Mouse (Mus musculus): ENCODE data around the gene Gys1.
"Not testable (repeated sequence)": the region's sequence is repeated elsewhere in the genome, so short reads cannot be mapped to it uniquely, and the experiment has no call there.

The Gys1 gene

DNA sequence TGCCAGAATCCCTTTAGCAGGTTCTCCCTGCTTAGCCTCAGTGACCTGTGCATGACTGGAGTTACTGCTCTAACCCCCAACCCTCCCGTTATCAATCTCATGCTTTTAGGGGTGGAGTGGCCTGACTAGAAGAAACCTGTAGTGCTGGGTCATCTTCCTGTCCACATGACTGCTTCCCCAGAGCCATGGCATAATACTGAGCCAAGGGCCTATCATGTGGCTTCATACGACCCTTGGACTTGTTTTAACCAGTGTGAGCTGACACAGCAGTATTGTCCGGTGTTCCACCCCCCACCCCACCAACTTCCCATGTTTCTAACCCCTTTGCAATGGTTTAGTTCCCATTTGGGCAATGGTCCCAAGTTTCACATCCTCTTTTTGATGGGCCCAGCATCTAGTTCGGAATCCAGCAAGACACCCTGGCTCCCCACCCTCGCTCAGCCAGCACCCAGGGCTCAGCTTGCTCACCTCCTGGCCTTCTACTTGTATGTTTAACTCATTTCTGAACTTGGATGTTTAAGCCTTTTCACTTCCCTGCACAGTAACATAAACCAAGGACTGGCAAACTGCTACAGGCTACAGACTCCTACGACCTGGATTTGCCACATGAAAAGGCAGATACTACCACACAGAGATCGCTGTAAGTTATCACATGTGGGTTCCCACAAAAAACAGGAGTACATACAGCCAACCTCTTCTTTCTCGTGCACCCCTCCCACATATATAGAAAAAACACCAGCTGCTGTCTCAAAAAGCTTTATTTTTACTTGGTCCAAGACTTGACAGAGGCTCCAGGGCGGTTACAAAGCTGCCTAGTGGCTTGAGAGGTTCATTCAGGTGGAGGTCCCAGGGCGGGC lies 22.8 kb downstream of the Gys1 start:
- no peak for DNase-seq

DNA sequence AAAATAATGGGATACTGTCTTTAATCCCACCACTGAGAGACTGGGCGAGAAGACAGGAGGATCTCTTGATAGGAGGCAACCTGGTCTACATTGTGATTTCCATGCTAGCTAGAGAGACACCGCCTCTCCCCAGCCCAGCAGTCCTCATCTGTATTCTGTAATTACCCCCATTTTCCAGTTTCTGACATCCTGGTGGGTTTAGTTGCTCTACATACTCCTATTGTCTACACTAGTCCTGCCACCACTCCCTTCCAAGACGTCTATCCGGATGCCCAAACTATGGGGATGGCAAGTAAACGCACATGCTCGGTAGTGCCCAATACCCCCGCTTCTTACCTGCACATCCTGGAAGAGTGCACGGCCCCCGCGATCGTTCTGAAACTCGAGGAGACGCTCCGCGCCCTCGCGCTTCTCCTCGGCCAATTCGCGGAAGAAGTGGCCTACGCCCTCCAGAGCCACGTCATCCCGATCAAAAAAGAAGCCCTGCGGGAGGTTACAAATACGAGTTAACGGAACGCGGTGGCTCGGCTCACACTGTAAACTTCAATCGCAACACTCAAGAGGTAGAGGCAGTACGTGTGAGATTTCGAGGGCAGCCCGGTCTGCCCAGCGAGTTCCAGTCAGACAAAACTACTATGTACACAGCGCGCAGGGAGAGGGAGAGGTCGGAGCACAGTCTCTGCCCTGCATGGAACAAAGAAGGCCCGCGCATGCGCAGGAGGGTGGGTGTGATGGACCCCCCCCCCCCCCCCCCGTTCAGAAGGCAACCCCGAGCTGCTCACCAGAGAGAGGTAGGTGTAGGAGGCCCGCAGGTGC lies 24.3 kb downstream of the Gys1 start:
- peak; percentile 94 for DNase-seq

DNA sequence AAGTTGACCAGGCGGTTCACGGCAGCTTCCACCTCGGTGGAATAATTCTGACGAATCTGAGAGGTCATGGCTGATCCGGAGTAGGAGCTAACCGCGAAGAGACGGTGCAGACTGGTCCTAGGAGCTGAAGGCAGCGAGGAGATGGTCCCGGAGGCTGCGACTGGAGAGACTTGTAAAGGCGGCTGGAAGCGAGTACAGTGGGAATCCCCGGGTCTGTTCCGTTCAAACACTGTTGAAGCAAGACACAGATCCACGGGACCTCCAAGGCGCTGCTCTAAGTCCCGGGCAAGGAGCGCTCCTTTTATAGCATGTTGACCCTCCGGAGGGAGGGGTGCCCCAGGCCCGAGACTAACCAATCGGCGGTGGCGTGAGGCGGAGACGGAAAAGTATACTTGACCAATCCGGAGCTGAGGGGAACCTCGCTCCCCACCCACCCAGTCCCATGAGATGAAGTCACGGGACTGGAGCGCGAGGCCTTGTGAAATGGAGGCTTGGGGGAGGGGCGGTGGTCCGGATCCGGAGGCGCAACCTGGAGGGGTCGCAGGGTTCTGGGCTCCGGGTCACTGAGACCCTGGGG lies 25.0 kb downstream of the Gys1 start, which contains the start of gene Ftl1:
Gene Ftl1 (minus strand): TSS at position 321 of the 577 bp plus-strand sequence.
- peak; percentile 94 for DNase-seq

DNA sequence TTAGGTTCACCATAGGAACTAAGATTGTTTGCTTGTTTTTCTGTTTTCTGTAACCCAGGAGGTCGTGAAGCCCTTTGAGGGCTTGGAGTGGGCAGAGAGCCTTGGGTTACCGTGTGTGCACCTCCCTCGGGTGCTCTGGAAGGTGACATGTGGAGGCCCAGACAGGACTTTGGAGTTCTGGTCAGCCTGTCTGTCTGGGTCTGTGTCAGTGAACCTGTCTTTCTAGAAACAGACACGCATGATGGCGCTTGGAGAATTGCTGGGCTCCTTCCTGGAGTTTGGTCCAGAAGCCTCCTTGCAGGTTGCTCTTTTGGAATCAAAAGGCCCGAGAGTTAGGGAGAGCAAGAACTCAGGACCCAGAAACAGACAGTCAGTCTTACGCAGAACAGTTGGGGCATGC lies 25.7 kb downstream of the Gys1 start:
- no peak for DNase-seq

DNA sequence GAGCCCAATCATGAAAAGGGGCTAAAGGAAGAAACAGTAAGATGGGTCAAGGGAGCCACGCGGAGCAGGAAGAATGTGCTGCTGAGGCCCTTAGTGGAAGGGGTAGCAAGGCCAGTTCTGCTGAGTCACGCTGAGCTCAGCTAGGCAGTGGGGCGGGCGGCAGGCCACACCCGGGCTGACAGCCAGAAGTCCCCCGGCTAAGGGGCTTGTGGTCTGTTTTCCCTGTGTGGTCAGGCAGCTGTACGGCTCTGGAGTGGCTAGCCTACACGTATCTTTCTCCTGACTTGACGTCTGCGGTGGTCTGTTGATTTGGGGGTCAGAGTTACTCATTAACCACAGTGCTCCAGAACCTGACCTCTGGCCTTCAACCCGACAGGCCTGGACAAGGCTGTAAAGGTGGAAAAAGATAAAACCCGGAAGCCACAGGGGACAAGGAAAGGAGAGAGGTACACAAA lies 26.2 kb downstream of the Gys1 start:
- peak; percentile 41 for DNase-seq

DNA sequence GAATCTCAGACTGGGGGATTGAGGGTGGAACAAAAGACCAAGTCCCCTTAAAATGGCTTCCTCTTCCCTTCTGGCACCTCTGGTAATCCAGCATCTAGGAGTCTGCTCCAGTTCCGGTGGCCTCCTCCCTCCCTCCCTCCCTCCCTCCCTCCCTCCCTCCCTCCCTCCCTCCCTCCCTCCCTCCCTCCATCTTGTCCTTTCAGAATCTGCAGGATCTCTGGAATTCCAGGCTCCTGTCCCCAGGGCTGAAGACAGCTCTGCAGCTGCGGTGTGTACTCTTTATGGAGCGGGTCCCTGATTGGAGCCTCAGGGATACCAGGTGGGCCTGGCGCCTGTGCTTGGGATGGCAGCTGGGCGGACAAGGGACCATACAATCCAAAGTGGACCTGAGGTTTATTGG lies 26.7 kb downstream of the Gys1 start:
- no peak for DNase-seq

DNA sequence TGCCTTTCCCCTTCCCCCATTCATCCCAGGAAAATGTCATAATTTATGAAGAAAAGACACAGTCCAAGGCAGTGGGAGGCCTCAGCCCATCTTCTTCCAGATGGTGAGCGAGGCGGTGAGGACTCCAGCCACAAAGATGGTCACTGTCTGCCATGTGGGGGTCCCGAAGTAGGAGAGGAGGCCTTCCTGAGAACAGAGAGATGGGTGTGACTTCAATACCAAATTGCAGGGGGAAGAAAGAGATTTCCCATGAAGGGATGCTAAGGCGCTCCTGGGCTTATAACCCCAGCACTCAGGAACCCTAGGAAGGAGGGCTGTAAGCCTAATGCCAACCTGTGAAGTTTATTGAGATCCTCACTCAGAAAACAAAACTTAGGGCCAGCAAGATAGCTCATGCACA lies 27.1 kb downstream of the Gys1 start:
- DNase-seq: no peak

DNA sequence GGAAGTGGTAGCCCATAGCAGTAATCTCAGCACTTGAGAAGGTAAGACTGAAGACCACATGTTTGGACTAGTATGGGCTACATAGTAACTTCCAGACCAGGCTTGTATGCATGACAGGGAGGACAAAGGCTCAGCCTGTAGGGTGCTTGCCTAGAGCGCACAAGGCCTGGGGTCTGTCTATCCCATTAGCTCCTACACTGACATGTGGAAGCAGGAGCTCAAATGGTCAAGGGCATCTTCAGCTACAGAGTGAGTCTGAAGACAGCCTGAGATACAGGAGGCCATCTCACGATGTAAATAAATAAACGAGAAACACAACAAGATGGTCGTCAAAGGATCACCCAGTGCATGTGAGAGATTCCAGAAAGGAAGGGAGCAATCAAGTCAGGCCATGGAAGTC lies 27.7 kb downstream of the Gys1 start:
- DNase-seq: no peak

DNA sequence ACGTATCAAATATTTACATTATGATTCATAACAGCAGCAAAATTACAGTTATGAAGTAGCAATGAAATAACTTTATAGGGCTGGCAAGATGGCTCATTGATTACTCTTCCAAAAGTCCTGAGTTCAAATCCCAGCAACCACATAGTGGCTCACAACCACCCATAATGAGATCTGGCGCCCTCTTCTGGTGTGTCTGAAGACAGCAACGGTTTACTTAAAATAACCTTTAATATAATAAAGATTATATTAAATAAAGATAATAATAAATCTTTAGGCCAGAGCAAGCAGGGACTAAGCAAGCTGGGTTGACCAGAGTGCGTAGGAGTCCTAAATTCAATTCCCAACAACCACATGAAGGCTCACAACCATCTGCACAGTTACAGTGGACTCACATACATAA lies 28.2 kb downstream of the Gys1 start:
- DNase-seq: not testable (repeated sequence)

DNA sequence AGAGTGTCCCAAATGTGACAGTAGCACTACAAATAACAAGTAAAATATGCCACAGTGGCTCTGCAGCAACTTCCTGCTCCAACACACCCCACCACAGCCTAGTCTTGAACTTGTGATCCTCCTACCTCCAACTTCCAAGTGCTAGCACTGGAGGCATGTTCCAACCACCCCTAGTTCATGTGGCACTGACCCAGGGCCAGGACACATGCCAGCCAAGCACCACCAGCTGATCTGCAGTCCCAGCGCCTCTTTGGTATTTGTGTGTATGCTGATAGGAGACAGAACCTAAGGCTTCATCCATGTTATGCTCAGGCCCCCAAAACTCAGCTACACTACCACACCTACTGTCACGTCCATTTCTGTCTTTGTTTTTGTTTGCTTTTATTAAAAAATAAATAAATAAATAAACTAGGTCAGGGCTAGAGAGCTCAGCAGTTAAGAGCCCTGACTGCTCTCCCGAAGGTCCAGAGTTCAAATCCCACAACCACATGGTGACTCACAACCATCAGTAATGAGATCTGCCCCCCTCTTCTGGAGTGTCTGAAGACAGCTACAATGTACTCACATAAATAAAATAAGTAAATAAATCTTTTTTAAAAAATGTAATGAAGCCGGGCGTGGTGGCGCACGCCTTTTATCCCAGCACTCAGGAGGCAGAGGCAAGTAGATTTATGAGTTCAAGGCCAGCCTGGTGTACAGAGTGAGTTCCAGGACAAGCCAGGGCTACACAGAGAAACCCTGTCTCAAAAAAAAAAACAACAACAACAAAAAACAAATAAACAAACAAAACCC lies 29.5 kb downstream of the Gys1 start:
- no peak for DNase-seq

DNA sequence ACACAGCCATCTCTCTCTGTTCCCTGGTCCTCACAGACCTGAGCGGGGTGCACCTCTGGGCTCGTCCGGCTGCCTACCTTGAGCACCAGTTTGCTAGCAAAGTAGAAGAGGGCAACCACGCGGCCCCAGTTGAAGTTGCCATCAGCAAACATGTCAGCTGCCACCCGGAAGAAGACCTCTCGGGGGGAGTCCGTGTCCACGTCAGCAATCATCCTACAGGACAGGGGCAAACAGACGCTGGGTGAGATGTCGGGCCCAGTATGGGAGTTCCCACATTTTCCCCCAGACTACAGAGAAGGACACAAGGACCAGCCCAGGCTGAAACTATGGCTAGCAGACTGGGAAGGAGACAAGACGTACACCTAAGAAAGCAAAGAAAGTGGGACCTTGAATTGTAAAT lies 30.5 kb downstream of the Gys1 start:
- DNase-seq: no peak

DNA sequence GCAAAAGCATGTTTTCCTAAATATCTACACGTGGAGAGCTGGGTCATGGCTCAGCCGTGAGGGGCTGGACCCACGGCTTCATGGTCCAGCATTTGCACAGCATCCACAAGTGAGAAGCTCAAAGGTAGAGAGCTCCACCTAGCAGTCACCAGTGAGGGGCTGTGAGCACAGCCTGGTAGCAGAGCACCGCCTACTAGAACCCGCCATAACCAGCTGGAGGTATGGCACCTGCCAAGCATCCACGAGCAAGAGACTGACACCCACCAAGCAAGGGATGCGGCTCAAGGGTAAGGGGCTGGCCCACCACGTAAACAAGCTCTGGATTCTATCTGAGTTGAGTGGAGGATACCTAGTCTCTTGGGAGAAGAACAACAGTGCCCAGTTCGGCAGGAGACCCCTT lies 30.9 kb downstream of the Gys1 start:
- no peak for DNase-seq

DNA sequence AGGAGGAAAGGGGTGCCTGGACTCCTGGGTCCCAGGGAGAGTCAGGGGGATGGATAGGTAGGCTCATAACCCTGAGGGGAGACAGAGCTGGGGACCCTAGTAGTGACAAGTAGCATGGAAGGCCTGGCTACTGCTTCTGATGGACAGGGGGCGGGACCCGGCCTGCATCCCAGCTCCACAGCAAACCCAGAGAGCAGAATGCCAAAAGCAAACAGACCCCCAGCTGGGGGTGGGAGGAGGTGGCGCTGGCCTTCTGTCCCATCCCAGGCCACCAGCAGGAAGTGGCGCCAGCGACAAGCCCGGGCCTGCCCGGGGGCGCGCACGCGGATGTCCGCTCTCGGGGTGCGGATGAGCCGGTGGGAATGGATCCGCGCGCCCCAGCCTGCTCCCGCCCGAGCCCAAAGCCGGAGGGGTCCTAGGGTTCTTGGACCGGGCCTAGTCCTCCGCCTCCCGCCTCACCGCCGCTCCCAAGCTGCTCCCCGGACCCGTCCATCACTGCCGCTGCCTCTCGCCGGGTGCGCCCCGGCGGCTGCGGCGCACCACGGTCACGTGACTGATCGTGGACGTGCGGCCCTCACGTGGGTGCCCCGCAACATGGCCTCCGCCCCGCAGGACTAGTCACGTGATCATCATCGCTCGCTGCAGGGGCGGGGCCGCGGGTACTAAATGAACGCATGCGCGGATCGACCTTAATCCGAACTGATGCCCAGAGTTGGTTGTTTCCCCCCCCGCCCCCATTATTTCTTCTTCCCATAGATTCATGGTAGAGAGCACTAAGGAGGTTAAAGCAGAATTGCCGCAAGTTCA lies 31.8 kb downstream of the Gys1 start, which contains the start of gene Bax:
Gene Bax (minus strand): TSS at position 616 of the 807 bp plus-strand sequence.
- peak; percentile 96 for DNase-seq

DNA sequence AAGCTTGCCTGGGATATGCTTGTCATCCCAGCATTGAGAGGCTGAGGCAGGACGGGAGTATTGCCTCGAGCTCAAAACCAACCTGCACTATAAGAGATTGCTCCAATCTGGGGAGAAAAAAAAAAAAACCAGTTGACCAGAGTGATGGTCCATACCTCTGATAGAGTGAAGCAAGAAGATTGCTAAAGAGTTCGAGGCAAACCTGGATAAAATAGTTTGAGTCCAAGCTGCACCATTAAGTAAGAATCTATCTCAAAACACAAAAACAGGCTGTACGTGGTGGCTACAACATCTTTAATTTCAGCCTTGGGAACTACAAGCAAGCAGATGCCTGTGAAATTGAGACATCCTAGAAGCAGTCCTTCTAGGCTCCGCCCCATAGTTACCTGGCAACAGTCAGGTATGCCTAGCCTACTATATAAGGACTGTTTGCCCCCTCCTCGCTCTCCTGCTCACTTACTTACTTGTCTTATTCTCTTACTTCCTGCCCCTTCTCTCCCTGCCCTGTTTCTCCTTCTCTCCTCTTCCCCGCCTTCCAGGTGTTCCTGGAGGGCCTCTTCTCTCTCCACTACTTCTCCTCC lies 32.5 kb downstream of the Gys1 start:
- no peak for DNase-seq

DNA sequence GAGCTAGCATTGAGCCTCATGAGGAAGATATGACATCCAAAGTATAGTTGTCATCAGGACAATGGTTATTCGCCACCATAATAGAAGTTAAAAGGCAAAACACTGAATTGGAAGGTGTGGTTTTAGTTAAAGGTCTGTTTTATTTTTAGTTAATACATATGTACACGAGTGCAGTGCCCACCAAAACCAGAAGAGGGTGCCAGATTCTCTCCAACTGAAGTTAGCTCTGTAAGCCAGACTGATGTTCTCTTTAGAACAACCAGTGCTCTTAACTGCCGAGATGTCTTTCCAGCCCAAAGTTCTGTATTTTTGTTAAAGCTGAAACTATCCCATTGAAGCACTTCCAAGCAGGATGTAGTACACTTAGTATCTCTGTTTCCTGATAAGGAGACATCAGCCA lies 36.2 kb downstream of the Gys1 start:
- peak; percentile 79 for DNase-seq

DNA sequence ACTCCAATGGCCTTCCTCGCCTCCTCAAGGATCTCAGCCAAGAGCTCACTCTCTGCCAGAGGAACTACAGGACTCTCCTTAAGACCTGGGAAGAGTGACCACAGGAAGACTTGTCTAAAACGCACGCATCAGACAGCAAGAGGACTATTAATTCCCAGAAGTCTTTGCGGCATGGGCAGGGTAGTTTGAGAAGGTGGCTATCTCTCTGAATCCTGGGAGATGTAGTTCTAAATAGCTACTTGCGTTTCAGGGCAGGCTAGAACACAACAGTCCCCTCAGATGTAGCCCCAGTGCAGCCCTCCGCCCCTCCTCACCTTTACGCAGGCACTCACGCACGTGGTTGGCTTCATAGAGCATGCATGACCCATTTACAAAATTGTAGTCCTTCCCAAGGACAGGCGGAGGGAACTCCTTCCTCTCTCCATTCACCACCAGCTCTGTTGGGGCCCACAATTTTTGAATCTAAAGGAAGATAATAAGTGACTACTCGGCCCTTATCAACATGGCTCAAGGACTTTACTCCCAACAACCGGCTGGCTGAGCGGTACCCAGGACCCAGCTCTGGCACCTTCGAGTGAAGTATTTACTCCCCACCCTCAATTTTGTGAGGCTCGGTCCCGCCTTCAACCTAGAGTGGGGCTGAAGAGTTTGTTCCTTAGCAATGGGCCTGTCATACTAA lies 40.8 kb downstream of the Gys1 start:
- no peak for DNase-seq

DNA sequence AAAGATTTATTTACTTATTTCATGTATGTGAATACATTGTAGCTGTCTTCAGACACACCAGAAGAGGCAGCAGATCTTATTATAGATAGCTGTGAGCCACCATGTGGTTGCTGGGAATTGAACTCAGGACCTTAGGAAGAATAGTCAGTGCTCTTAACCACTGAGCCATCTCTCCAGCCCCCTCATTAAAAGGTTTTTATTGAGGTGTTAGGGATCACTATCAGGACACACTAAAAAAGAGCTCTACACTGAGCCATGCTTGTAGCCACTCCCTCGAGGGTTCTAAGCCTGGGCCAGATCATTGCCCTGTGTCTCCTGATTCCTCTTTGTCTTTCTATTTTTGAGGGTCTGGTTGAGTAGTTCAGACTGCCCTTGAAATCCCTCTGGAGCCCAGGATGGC lies 41.8 kb downstream of the Gys1 start:
- DNase-seq: no peak

DNA sequence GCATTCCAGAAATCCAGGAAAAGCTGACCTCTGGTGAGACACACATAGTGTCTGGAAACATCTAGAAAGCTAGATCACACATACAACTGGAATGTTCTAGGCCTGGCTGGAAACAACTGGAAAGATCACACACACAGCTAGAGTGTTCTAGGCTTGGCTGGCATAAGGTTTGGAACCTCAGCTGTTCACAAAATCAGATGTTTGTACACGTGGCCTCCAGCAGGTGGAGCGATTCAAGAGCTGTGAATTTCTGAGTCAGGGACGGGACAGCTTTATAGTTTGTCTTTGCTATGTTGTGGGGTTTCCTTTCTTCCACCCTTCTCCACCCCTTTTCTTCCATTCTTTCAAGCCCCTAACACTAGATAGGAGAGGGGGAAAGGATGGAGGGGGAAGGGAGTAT lies 42.4 kb downstream of the Gys1 start:
- DNase-seq: peak; percentile 48

DNA sequence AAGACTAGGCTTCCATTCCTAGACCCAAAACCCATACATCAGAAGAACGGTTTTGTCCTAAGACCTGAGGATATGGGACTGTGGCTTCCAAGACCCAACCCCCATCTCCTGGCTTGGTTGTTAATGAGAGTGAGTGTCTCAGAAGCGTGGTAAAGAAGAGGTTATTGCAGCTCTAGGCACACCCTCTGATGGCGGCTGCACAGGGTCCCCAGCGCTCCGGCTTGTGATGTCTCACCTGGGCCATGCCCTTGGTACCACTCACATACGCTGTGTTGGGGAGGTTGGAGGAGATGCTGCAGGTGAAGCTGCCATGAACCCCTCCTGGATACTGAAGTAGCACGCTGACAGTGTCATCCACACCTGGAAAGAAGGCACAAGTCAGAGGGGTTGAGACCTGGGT lies 44.1 kb downstream of the Gys1 start:
- no peak for DNase-seq

DNA sequence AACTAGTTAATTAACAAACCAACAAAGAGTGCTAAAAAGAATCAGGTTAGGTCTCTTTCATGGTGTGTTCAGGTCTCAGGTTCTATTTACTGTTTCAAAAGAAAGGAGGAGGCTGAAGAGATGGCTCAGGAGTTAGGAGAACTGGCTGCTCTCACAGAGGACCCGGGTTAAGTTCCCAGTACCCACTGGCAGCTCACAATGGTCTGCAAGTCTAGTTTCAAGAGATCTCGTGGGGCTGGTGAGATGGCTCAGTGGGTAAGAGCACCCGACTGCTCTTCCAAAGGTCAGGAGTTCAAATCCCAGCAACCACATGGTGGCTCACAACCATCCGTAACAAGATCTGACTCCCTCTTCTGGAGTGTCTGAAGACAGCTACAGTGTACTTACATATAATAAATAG lies 45.7 kb downstream of the Gys1 start:
- DNase-seq: not testable (repeated sequence)

Data from right cerebral cortex, postnatal 4 days (tissue).